Mouse (Mus musculus): ENCODE data around the gene Hacd2.

Gene Hacd2

DNA sequence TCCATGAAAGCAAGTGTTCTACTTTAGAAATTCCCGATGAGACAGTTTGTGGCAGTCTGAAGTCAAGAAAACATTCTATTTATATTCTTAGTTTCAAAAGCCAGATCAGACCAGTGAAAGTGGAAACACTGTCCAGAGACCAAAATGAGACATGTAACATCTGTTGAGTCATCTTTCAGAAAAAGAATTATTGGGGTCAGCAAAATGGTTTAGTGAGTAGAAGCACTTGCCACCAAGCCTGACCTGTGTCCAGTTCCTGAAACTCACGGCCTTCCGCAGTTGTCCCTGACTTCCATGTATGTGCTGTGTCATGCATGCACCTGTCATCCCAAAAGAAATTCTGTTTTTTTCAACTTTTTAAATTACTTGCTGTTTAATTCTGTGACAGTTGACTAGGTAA lies 34.6 kb downstream of the Hacd2 start:
- no peak for DNase-seq

DNA sequence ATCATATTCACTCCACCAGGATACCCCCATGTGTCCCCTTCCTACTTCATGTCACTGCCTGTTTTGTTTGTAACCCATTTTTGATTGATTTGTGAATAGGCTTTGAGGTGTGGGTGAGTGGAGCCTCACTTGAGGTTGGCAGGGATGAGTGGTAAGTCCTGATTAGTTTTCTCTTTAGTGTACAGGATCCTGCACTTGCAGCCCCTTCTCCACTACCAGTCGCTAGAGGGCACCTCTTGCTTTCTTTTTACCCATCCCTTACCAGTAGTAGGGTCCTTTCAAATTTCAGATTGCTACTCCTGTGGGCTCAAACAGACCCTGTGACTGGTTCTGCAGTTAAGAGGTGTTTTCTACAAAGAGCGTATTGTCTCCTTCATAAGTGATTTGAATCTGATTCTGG lies 38.8 kb downstream of the Hacd2 start:
- DNase-seq = no peak

DNA sequence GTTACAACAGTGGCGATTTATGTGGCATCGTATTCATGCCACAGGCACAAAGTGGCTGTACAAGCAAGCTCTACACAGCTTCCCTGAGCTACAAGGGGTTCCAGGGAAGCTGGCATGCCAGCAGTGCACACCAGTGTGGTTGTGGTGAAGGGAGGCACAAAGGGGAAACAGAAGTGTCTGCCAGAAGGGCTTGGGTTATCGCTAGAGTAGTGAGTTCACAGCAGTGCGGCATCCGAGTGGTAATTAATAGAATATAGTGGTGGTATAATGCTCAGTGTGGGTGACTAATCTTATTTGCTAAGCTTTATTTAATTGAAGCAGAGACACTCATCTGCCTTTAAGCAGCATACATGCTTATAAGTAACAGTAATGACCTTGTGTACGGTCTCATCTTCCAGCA lies 43.5 kb downstream of the Hacd2 start:
- no peak for DNase-seq

DNA sequence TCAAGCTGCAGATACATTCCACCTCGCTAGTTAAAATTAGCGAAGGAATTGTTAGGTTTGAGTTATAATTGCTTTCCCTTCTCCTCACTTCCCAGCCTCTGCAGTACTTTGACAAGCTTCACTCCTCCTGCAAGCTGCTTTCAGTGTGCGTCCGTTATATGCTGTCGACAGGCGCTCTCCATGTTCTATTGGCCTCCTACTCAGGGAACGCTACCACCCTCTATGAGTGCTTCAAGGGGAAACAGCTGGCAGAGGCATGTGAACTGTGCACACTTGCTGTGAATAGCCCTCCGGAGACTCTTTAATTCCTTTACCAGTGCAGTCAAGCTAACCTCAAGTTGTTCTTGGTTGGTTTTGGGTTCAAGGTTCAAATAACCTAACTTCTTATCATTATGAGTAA lies 44.9 kb downstream of the Hacd2 start:
- DNase-seq = no peak

DNA sequence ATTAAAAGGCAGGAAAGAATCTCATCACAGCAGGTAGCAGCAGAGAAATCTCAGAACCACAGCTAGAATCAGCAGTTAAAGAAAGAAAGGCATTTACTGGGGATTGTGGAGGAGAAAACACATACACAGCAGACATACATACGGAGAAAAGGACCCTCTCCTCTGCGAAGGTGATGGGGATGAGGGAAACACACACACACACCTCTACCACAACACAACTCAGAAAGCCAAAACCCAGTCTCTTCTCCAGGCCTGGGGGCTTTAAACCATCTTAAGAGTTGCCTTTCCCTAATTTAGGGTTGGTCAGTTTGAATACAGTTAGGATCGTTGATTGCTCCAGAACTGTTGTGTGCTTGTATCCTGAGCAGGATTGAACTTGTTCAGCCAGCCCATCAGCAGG lies 45.4 kb downstream of the Hacd2 start:
- no peak for DNase-seq

DNA sequence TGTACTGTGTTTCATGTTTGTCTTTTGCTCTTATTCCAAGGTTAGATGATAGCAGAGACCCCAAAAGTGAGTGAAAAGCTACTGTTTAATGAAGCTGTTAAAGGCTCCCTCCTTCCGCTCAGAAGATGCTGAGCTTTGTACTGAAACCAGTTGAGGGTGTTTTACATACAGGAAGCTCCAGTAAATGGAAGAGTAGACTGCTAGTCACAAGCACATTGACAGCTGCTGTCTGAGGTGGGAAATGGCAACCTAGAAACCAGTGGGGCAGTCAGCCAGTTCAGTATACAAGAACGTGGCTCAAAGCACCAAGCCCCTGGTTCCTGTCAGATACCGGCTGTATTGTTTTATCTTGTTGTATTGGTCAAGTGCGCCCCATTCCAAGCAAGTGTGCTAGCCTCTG lies 46.7 kb downstream of the Hacd2 start:
- DNase-seq = no peak

DNA sequence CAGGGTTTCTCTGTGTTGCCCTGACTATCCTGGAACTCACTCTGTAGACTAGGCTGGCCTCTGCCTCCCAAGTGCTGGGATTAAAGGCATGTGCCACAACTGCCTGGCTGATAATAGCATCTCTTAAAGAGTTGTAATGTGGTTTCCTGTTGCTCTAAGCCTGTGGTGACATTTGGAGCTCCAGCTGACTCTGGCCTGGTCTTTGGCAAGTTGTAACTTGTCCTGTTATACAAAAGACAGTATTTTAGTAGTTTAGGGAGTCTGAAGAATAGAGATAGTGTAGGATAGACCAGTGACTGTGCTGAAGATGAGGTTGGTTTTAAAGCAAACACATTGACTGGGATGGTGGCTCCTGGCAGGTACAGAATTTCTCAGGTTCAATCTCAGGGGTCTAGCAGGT lies 52.2 kb downstream of the Hacd2 start:
- DNase-seq = no peak

DNA sequence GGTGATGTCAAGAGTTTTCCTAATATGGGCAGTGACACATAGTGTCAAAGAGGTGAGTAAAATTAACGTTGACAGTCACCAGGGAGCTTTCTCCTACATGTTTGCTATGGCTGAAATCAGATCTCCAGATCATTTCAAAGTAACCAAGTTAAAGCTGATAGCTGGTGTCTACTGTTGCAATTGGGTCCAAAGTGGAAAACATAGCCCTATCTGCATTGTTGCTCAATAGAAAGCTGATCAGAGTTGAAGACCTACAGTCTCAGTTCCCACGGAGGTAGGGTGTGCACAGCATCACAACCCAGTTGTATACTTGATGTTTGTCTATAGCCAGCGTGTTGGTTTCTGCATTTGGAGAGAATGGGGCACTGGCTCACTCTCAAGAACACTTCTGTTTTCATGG lies 53.4 kb downstream of the Hacd2 start:
- no peak for DNase-seq

DNA sequence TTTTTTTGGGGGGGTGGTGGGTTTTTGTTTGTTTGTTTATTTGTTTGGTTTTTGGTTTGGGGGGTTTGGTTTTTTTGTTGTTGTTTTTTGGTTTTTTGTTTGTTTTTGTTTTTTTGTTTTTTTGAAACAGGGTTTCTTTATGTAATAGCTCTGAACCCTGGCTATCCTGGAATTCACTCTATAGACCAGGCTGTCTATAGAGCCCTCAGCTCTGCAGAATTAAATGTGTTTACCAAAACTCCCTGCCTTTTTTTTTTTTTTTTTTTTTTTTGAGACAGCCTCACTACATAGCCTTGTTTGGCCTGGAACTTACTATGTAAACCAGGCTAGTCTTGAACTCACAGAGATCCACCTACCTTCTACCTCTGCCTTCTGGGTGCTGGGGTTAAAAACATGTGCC lies 71.3 kb downstream of the Hacd2 start:
- DNase-seq = no peak

DNA sequence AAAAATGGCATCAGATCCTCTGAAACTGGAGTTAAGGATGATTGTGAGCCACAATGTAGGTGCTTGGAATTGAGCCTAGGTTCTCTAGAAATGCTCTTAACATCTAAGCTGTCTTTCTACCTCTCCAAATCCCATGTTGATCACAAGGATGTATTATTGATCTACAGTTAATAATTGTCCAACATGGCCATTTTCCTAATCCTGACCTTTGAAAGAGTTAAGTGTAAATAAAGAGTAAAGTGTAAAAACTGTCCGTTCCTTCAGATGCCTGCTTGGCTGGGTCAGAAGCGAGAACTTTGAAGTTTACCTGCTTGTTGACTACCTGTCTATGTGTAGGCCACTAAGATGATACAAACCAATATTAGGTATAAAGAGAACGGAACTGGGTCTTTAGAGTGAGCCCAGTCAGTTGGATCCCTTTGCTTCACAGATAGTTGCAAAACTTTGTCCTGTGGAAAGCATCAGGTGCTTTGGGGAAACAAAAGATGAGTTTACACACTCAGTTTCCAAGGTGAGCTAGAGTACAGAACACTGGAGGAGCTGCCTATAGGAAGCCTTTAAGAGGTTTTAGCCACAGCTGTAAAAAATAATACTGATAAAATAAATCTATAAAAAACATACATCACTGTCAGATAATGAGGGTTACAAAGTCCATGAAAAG lies 75.8 kb downstream of the Hacd2 start:
- DNase-seq = no peak

DNA sequence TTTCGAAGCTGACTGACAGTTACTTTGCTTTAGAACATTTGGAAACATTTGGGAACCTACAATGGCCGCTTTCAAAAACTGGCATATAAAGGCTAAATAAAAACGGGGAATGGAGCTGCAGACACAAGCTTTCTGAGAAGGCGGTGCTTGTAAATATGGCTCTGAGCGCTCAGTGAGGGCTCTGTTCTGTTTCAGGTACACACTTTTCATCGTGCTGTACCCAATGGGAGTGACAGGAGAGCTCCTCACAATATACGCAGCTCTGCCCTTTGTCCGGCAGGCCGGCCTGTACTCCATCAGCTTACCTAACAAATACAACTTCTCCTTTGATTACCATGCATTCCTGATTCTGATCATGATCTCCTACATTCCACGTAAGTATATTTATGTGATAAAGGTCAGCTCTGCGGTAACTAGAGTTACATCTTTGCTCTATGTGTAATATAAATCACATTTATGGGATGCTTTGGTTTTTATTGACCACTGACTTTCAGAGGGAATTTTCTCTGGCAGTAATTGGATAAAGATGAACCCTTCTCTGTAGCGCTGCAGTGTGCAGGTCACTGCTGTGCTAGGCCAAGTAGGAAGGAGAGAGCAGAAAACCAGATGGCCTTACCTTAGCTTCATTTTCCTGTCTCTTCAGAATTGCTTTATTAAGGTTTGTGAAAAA lies 79.7 kb downstream of the Hacd2 start:
- no peak for DNase-seq

DNA sequence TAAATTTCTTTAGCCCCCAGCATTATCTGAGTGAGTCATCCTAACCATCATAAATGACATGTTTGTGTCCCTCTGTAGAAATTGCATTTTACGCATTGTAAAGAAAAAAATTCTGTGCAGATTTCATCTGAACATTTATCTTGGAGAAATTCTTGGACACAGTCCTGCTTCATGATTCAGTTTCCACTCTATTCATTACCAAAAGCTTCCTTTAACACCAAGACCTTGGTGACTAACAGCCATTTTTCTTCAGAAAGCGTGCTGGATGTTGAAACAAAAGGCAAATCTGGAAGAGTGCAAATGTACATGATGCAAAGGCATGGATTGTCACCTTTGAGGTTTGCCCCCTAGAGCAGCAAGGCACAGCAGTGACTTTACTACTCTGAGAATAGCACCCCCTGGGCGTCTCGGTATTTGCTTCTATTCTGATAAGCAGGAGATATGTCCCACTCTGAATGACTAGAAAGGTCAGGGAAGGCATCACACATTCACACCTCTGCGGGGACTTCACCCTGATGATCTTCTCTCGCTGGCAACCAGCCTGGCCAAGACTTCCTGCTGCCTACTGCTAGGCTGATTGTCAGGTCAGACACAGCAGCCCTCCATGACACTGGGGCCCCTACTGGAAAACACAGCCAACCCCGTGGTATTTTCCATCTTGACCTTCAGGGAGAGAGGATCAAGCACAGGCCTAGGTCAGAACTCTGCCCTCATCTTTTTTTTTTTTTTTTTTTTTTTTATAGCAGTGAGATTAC lies 80.8 kb downstream of the Hacd2 start:
- no peak for DNase-seq

DNA sequence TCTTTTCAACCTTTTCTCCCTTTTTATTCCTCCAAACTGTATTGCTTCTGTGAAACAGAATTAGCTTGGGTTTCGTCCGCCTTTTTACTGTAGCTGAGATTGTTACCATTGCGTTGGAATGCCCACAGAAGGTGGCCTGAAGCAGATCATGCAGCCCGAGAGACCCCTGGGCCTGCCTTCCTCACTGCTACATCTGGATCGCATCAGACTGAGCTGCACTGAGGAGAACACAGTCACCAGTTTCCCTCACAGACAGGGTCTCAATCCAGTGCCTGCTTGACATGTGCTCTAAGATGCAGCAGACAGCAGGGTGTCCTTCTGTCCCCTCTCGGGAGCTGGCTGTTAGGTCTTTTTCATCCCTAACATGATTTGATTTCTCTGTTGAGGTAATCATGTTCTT lies 85.8 kb downstream of the Hacd2 start:
- DNase-seq = no peak

DNA sequence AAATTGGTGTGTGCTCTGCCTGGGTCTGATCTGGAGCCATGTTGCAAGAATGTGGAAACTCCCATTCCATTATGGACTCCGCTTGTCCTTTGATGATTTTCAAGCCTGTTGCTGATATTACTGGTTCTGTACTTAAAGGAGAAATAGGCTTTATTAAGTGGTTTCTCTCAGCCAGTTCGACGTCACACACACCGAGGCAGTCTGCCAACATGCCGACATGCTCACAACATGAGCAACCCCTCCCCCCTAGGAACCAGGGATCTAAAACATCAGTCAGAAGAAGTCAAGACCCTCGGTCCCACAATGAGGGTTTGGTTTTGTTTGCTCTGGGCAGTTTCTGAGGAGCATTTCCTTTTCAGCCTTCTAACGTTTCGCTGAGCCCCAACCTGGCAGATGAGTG lies 86.9 kb downstream of the Hacd2 start:
- no peak for DNase-seq

DNA sequence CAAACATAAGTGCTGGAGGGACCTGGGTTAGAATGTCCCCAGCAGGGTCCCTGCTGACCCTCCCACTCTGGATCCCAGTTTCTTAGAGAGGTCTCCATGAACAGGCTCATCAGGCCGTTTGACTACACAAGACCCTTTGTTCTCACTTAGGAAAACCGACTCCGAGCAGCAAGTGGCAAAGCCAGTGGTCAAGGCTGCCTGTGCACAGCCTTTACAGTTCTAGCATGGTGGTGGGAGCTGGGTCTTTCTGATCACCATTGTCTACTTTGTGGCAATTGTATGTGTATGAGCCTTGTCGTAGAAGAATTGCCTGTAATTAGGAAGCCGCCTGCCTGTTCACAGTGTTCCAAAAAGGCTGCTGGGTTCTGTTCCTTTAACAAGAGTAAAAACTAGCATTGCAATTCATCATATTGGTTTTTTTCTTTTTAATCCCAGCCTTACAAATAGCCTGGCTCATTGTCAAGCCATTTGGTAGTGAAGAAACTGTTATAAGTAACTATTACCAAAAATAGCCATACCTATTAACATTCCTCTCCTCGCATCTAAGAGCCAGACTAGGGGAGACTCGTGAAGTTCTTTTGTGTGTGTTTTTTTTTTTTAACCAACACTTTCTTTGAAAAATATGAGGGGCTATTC lies 87.5 kb downstream of the Hacd2 start:
- no peak for DNase-seq

DNA sequence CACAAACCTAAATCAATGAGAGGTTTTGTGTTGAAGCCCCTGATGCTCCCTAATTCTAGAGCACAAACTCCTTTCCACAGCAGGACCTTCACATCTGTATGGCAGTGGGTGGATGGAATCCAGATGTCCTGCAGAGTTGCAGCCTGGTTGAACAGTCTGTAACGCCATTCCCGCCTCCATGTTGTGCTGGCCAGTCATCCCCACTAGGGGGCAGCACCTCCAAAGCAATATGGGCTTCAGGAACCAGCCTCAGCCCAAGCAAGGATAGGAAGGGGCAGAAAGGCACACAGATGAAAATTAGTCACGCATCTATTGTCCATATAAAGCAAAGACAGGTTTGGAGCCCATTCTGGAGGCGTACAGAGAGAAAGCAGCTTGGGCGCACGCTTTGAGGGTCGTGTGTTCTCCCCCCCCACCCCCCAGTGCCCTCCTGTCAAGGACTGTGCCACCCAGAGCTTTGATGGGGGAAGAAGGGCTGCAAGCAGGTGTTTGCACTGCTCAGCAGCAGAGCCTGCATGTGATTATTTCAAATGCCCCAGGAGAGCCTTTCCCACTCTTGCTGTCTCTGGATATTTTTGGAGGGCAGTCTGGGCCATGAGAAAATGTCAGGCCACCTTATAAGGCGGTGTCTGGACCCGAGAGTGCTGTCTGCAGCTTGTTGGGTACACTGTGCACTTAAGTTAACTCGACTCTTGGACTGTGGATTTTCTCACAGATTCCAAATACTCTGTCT lies 88.3 kb downstream of the Hacd2 start:
- DNase-seq = peak; percentile 58

DNA sequence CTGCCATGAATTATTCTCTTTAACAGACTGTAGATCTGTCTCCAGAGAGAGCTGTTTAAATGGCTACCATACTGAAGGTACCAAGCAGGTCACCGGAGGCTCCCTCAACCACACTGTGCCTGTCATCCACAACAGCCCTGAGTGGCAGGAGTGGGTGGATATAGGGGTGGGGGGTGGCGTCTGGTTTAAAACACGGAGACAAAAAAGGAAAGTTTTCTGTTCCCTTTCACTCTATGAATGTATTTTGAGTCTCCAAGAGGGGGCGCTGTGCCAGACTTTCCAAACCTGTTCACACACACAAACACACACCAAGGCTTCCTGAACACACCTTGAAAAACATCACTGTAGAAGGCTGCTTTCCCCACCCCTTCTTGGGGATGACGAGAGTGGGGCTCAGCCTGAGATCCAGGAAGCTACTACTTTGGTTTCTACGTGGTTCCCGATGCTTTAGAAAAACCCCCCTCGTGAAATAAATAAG lies 89.0 kb downstream of the Hacd2 start:
- no peak for DNase-seq

DNA sequence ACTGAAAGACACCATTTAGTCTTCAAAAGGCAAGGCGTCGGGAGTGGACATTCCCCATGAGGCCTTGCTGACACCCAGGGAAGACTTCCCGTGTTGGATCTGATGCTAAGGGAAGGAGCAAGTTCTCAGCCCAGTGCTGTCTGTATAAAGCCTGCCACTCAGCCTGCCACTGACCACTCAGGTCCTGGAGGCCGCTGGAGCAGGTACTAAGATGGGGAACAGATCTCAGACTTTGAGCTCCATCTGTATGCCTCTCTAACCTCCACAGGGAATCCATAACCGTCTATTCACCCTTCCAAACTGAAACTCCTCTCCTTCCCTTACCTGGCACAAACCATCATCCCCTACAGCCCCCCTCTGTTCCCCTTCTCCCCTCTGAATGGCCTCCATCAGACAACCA lies 91.3 kb downstream of the Hacd2 start:
- DNase-seq = no peak

DNA sequence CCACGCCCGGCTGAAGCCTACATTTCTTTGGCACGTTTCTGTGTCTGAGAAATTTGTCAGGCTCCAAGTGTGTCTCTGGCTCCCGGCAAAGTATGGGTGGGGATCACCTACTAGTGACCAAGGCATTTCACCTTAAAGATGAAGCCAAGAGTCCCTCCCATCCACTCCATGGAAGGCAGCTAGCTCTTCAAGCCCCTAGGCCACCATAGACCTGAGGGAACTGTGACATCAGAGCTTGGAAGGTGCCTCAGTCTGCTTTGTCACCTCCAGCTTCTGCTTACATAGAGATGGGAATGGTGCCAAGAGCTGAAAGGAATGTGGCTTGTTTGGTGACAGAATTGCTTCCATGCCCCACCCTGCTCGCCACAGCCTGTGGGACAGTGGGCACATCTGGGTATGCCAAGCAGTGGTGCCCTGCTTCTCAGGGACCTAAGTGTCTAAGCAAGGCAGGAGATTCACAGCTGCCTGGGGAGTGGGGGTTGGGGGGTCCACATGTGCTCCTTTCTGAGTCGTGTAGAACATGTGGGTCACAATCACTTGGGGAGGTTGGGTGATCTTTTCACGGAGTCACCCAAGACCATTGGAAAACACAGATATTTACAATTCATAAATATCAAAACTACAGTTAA lies 94.2 kb downstream of the Hacd2 start:
- no peak for DNase-seq

DNA sequence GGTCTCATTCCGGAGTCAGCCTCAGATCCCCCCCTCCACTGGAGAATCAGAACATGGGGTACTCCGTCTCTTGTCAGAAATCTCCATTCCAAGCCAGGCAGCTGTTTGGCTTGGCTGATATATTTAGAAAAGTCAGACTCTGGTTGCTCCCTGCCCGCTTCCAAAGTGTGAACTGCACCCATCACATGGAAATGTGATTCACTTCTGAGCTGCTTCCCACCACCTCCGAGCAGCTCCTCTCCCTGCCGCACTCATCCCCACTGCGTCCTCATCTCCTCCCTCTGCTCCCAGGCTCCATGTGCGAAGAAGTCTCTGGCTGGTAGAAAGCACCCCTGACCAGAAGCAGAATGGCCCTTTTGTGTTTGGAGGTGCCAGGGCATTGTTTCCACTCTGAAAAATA lies 95.2 kb downstream of the Hacd2 start:
- DNase-seq = no peak

DNA sequence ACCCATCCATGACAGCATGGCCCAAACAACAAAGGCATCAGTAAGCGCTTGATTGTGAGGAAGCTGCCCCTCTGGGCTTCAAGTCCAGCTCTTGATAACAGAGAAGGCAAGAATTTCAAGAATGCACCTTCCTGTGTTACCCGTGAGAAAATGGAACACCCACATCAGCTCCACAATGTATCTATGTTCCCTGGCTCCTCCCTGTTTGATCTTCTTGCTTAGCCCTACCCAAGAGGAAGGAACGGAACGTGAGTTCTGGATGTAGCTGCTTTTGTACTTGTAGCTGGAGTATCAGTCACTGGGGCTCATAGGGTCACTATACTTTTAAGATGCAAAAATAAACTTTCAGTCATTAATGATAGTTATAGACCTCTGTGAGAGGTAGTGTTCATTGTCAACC lies 98.4 kb downstream of the Hacd2 start:
- no peak for DNase-seq

DNA sequence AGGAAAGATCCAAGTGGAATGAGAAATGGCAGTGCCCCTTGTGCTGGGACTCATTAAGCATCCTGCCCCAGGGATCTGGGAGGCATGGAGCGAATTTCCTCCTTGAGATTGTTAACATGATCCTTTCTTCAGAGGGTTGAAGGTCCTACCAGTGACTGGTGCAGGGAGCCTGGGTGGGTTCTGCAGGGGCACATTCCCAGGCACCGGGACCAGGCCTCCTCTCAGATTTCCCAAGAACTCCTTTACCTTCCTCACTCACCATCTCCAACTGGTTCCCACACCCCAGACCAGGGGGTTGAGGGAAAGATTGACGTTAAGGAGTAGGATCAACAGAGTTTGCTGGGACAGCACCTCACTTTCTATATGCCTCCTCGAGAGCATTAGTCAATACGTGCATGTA lies 105.0 kb downstream of the Hacd2 start:
- DNase-seq = no peak

DNA sequence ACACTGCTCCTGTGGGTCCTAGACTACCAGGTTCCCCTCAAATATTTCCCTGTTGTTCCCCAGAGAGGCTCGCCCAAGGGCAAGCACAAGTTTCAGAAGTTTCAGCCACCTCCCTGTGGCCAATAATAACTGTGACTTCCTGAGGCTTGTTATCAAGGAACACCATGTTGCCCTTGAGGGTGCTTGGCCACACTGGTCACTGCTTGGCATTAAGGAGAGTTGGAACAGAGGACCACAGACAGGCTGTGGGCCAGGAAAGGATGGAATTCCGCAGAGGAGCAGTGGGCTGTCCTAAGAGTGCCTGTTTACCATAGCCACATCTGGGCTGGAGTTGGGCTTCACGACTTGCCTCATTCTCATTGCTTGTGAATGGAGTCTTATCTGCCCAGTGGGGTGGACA lies 107.9 kb downstream of the Hacd2 start:
- DNase-seq = no peak

Measured in kidney, adult 11 months (tissue).